Comparison of ENCODE assay signal across 8 mouse cellular contexts in genomic region chr3:8717334-8717812, GRCm38 (mm10).
DNase-seq lines count a peak whose midpoint lies in the region; ATAC-seq and TF ChIP-seq lines count a peak whose summit lies in the region.

No protein-coding gene starts in this region.

- H3K27ac ChIP-seq in embryonic facial prominence, embryonic 12.5 days: peak overlapping the region; percentile 81
- H3K27ac ChIP-seq in heart, embryonic 11.5 days (ENCODE audit: low read depth, low read length): peak overlapping the region; percentile 65
- H3K27ac ChIP-seq in lung, postnatal 0 days (ENCODE audit: low read length): no peak overlapping the region

- ATAC-seq in embryonic facial prominence, embryonic 12.5 days (ENCODE audit: insufficient number of reproducible peaks, insufficient read depth, low FRiP score, low TSS enrichment): peak; percentile 93
- peak; percentile 84 for ATAC-seq in heart, embryonic 11.5 days (replicated peaks; ENCODE audit: insufficient number of reproducible peaks, low FRiP score, low TSS enrichment)
- peak; percentile 54 for ATAC-seq in lung, postnatal 0 days

- no peaks in the 10 kb centered on the region for H3K27me3 ChIP-seq in embryonic facial prominence, embryonic 12.5 days
- no peaks in the 10 kb centered on the region for H3K27me3 ChIP-seq in heart, embryonic 11.5 days (ENCODE audit: control insufficient read depth, insufficient read depth, low read length)
- H3K27me3 ChIP-seq in lung, postnatal 0 days (replicated peaks; ENCODE audit: insufficient read depth, low read length): no peaks in the 10 kb centered on the region

- H3K4me2 ChIP-seq in embryonic facial prominence, embryonic 12.5 days (replicated peaks): peak overlapping the region; percentile 56
- peak overlapping the region; percentile 63 for H3K4me2 ChIP-seq in heart, embryonic 11.5 days
- H3K4me2 ChIP-seq in lung, postnatal 0 days (replicated peaks; ENCODE audit: low read depth, low read length): peak overlapping the region; percentile 55

- TF ChIP-seq CTCF in lung, postnatal 0 days (IDR thresholded peaks at IDR 0.05): no peak

- no peak for TF ChIP-seq EP300 in lung, postnatal 0 days (IDR thresholded peaks at IDR 0.05)

- H3K36me3 ChIP-seq in embryonic facial prominence, embryonic 12.5 days: no peaks in the 10 kb centered on the region
- H3K36me3 ChIP-seq in heart, embryonic 11.5 days (ENCODE audit: control insufficient read depth, insufficient read depth, low read length): no peaks in the 10 kb centered on the region
- no peaks in the 10 kb centered on the region for H3K36me3 ChIP-seq in lung, postnatal 0 days (ENCODE audit: insufficient read depth, low read length)

- no peak overlapping the region for H3K9ac ChIP-seq in embryonic facial prominence, embryonic 12.5 days
- H3K9ac ChIP-seq in heart, embryonic 11.5 days (ENCODE audit: low read depth, low read length): peak overlapping the region; percentile 47
- H3K9ac ChIP-seq in lung, postnatal 0 days (replicated peaks; ENCODE audit: low read depth): no peak overlapping the region

- 1% methylated on average over 18 of the region's 18 CpGs for WGBS in embryonic facial prominence, embryonic 12.5 days
- under 1% methylated on average over 18 of the region's 18 CpGs for WGBS in heart, embryonic 11.5 days (ENCODE audit: insufficient replicate concordance)
- under 1% methylated on average over 18 of the region's 18 CpGs for WGBS in lung, postnatal 0 days

- H3K4me1 ChIP-seq in embryonic facial prominence, embryonic 12.5 days: peaks cover 40% of the 10 kb centered on the region
- H3K4me1 ChIP-seq in heart, embryonic 11.5 days (ENCODE audit: control insufficient read depth, insufficient read depth, low read length): peaks cover 39% of the 10 kb centered on the region
- peaks cover 11% of the 10 kb centered on the region; the same call in 1 of the 2 replicates for H3K4me1 ChIP-seq in lung, postnatal 0 days (ENCODE audit: insufficient read depth, low read depth, low read length)

- H3K9me3 ChIP-seq in embryonic facial prominence, embryonic 12.5 days: no peaks in the 10 kb centered on the region
- H3K9me3 ChIP-seq in heart, embryonic 11.5 days (replicated peaks; ENCODE audit: control insufficient read depth, low read length): no peaks in the 10 kb centered on the region
- H3K9me3 ChIP-seq in lung, postnatal 0 days (ENCODE audit: low read length): no peaks in the 10 kb centered on the region

- peak overlapping the region; percentile 19 for H3K4me3 ChIP-seq in embryonic facial prominence, embryonic 12.5 days
- peak overlapping the region; percentile 29 for H3K4me3 ChIP-seq in heart, embryonic 11.5 days (ENCODE audit: low read depth, low read length)
- 0 out of 2 replicates have a peak overlapping the region, but pooled peaks have one; percentile 5 for H3K4me3 ChIP-seq in lung, postnatal 0 days (ENCODE audit: low read depth, low read length)

- peak; percentile 29 to 44 for DNase-seq in lung, adult 18-20 months
- no peak for DNase-seq in lung, postnatal 25 days (ENCODE audit: low spot score)
- DNase-seq in kidney, postnatal 4 days: peak; percentile 76 to 86
- peak; percentile 47 for DNase-seq in lung, postnatal 0 days (ENCODE audit: low spot score)
- peak; percentile 56 to 57 for DNase-seq in right cerebral cortex, adult 2 months (ENCODE audit: low spot score in 2 of 2)
- DNase-seq in cerebellum, adult 11-12 months: no peak

Comparison
In these comparisons a context has a peak if more than half of its experiments do, and no peak if none do; other contexts are left out.
1. DNase-seq: peak in lung, adult 18-20 months (2 of 2), kidney, postnatal 4 days (2 of 2), lung, postnatal 0 days (single experiment) and right cerebral cortex, adult 2 months (2 of 2); none in lung, postnatal 25 days (single experiment) and cerebellum, adult 11-12 months (single experiment).
2. Peak in every context shown above with its lines, with median percentiles within 50 percentile points of each other: ATAC-seq, H3K4me2 ChIP-seq and H3K4me3 ChIP-seq.